Mouse (Mus musculus) forebrain, embryonic 16.5 days (tissue): ENCODE results near the gene Pex10. TPM values are rescaled to one million over a fixed set of nuclear protein-coding genes. Genes with fewer than 3 reads are reported as not detected.

ENCODE experiments used
- ATAC-seq: fragments of 200-750 bp; cut with Nextera tagmentation; 2 replicates; pipeline ENCODE4 v1.8.0; 2017; ENCODE audit warnings: mild to moderate bottlenecking, moderate library complexity
- H3K27ac ChIP-seq: fragments of 300-500 bp; sonication (generic); 2 replicates; pipeline ENCODE4 v1.5.1; 2014; ENCODE audit warnings: low read length, control low read depth
- H3K27me3 ChIP-seq: fragments of 300-500 bp; sonication (generic); replicated peaks from 2 replicates; pipeline ENCODE4 v1.6.1; 2014; ENCODE audit warnings: low read length; ENCODE audit not compliant: control insufficient read depth, insufficient read depth
- H3K36me3 ChIP-seq: fragments of 300-500 bp; sonication (generic); 2 replicates; pipeline ENCODE4 v1.6.1; 2014; ENCODE audit not compliant: control insufficient read depth, insufficient read depth
- H3K4me1 ChIP-seq: fragments of 300-500 bp; sonication (generic); replicated peaks from 2 replicates; pipeline ENCODE4 v1.6.1; 2014; ENCODE audit warnings: low read length; ENCODE audit not compliant: control insufficient read depth, insufficient read depth
- H3K4me2 ChIP-seq: fragments of 300-500 bp; sonication (generic); 2 replicates; pipeline ENCODE4 v1.6.1; 2014; ENCODE audit warnings: mild to moderate bottlenecking, low read length, control low read depth
- H3K4me3 ChIP-seq: fragments of 300-500 bp; sonication (generic); replicated peaks from 2 replicates; pipeline ENCODE4 v1.5.1; 2014; ENCODE audit warnings: mild to moderate bottlenecking, low read length, control low read depth
- H3K9ac ChIP-seq: fragments of 300-500 bp; sonication (generic); replicated peaks from 2 replicates; pipeline ENCODE4 v1.6.1; 2014; ENCODE audit warnings: low read depth, low read length, control low read depth
- H3K9me3 ChIP-seq: fragments of 300-500 bp; sonication (generic); 2 replicates; pipeline ENCODE4 v1.6.1; 2016; ENCODE audit warnings: low read length; ENCODE audit not compliant: control insufficient read depth
- WGBS: fragments of 180-500 bp; shearing (Covaris S2); extraction: QIAGEN DNeasy Blood & Tissue Kit; methylation state at CpG from one replicate; pipeline ENCODE4 v1.1.7; 2014; 5-methylcytosine and 5-hydroxymethylcytosine counted together
- polyA plus RNA-seq: library from polyadenylated mRNA; unstranded; fragments of >200 nt; fragmentation: Nextera tagmentation; extraction: Ambion mirVana; gene quantifications from 2 replicates; pipeline ENCODE4 v1.2.1, GENCODE M21; 2015

Gene Pex10
- polyA plus RNA-seq, 1 experiment from 2014 or later: 22.1 TPM

DNA sequence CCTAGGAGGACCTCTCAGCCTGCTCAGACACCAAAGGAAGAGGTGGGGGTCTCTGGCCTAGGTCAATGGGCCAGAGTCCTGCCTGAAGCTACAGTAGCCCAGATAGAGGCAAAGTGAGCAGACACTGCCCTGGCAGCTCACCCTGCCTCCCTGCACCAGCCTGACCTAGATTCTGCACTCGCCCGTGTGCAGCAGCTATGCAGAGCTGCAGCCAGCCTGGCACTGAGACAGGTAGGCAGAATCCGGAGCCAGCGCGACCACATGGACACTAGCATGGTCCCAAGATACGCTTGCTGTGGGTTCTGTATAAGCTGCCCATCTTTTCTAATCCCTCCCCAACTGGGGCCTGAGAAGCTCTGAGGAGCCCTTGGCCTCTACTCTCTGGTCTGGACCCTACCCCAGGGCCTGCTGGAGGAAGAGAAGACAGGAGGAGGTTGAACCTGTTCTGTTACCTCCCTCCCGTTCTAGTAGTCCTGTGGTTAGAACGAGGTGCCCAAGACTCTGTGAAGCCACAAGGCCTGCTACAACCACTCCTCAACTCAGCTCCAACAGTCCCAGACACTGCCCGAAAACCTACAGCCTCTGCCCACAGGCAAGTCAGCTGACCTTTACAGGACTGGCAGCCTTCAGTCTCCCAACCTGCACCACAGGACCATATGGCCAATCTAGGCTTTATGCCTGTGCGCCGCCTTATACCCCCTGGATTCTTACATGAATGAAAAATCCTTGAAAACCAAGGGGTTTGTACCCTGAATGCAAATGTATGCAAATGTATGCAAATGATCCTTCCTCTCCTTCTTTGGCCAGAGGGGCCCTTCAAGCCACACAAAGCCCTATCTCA, 42.4 kb upstream of the Pex10 start:
- Histone ChIP-seq H3K27ac (peak overlapping the region; percentile 49), H3K4me1 (peaks cover 35% of the 10 kb centered on the region), H3K27me3 (no peaks in the 10 kb centered on the region), H3K9ac (no peak overlapping the region), H3K9me3 (no peaks in the 10 kb centered on the region), H3K4me3 (no peak overlapping the region), H3K36me3 (no peaks in the 10 kb centered on the region), H3K4me2 (no peak overlapping the region)
- ATAC-seq: peak; percentile 73
- WGBS: 47% methylated on average over 11 of the region's 11 CpGs

- Histone ChIP-seq H3K4me2 (no peak overlapping the region), H3K27me3 (no peaks in the 10 kb centered on the region), H3K4me1 (peaks cover 7% of the 10 kb centered on the region), H3K36me3 (no peaks in the 10 kb centered on the region), H3K9me3 (no peaks in the 10 kb centered on the region), H3K4me3 (no peak overlapping the region), H3K9ac (no peak overlapping the region), H3K27ac (no peak overlapping the region)
- 31% methylated on average over 6 of the region's 6 CpGs for WGBS
- ATAC-seq: no peak
These were observed 33.7 kb upstream of the Pex10 start for GRCm38 (mm10) chr4:155033115-155033514.

- no peaks in the 10 kb centered on the region for H3K27me3 ChIP-seq
- H3K4me1 ChIP-seq: peaks cover 7% of the 10 kb centered on the region
- H3K36me3 ChIP-seq: no peaks in the 10 kb centered on the region
- WGBS: 32% methylated on average over 7 of the region's 7 CpGs
- H3K9me3 ChIP-seq: no peaks in the 10 kb centered on the region
- H3K9ac ChIP-seq: no peak overlapping the region
- H3K4me3 ChIP-seq: no peak overlapping the region
- no peak overlapping the region for H3K27ac ChIP-seq
- ATAC-seq: no peak
- H3K4me2 ChIP-seq: no peak overlapping the region
These were observed 32.6 kb upstream of the Pex10 start for GRCm38 (mm10) chr4:155034202-155034601.

GRCm38 (mm10) chr4:155034787-155035186, 32.0 kb upstream of the Pex10 start:
- Histone ChIP-seq H3K4me1 (peaks cover 7% of the 10 kb centered on the region), H3K27me3 (no peaks in the 10 kb centered on the region), H3K4me2 (no peak overlapping the region), H3K27ac (no peak overlapping the region), H3K4me3 (no peak overlapping the region), H3K9me3 (no peaks in the 10 kb centered on the region), H3K9ac (no peak overlapping the region), H3K36me3 (no peaks in the 10 kb centered on the region)
- no peak for ATAC-seq
- 55% methylated on average over 13 of the region's 13 CpGs for WGBS

DNA sequence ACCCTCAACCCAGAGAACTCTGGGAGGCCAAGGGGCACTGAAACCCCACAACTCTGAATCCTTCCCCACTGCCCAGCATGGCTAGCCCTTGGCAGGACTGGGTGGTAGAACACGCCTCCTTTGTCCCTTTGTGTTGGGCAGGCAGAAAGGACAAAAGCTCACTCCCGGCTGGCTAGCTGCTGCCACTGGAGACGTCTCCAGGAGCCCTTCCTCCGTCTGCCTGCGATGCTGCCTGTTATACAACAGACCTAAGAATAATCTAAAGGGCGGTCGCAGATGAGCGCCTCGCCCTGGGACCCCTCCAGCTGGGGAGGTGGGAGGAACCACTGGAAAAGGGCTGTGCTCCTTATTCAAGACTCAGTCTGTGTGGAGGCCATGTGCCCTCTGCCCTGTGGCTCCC, 26.6 kb upstream of the Pex10 start:
- H3K4me1 ChIP-seq: peaks cover 15% of the 10 kb centered on the region
- peaks cover 21% of the 10 kb centered on the region for H3K27me3 ChIP-seq
- 5% methylated on average over 9 of the region's 9 CpGs for WGBS
- peak overlapping the region; percentile 20 for H3K4me2 ChIP-seq
- H3K36me3 ChIP-seq: no peaks in the 10 kb centered on the region
- no peaks in the 10 kb centered on the region for H3K9me3 ChIP-seq
- H3K9ac ChIP-seq: peak overlapping the region; percentile 38; the same call in 1 of the 2 replicates
- no peak overlapping the region for H3K4me3 ChIP-seq
- peak; percentile 16; the same call in 1 of the 2 replicates for ATAC-seq
- no peak overlapping the region for H3K27ac ChIP-seq

- ATAC-seq: no peak
- Histone ChIP-seq H3K4me3 (no peak overlapping the region), H3K9ac (peak overlapping the region; percentile 38; the same call in 1 of the 2 replicates), H3K4me2 (peak overlapping the region; percentile 20), H3K9me3 (no peaks in the 10 kb centered on the region), H3K27ac (no peak overlapping the region), H3K4me1 (peaks cover 15% of the 10 kb centered on the region), H3K36me3 (no peaks in the 10 kb centered on the region), H3K27me3 (peaks cover 25% of the 10 kb centered on the region)
- 35% methylated on average over 6 of the region's 6 CpGs for WGBS
These were observed 26.1 kb upstream of the Pex10 start for GRCm38 (mm10) chr4:155040696-155041095.

DNA sequence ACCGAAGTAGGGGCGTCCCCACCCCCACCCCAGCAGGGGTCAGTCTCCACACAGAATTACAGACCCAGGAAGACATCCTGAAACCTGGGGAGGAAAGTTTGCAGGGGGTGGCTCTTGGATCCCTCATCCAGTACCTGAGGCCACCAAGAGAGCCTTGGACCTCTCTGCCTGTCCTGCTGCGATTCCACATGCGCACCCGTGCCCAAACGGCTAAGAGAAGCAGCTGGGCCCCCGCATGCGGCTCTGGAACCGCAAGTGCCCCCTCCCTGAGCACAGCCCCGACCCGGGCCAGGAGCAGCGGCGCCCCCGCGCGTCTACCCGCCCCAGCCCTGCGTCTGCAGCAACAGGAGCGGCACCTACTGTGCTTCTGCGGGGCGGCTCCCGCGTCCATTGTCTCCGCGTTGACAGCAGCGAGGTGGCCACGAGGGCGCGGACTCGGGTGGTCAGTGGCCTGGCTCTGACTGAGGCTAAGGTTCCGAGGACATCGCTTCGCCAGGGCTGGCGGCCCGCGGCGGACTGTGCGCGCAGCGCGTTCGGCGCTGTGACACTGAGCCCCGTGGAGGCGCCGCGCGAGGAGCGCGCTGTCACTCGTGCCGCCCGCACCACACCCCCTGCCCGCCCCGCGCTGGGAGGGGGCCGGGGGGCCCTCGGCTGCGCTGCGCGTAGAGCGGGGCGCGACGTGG, 24.1 kb upstream of the Pex10 start:
- 2% methylated on average over 63 of the region's 65 CpGs for WGBS
- Histone ChIP-seq H3K4me3 (peak overlapping the region; percentile 53), H3K36me3 (no peaks in the 10 kb centered on the region), H3K9me3 (no peaks in the 10 kb centered on the region), H3K27ac (no peak overlapping the region), H3K4me2 (peak overlapping the region; percentile 79), H3K4me1 (peaks cover 15% of the 10 kb centered on the region), H3K9ac (peak overlapping the region; percentile 69), H3K27me3 (peaks cover 25% of the 10 kb centered on the region)
- peak; percentile 62 for ATAC-seq

DNA sequence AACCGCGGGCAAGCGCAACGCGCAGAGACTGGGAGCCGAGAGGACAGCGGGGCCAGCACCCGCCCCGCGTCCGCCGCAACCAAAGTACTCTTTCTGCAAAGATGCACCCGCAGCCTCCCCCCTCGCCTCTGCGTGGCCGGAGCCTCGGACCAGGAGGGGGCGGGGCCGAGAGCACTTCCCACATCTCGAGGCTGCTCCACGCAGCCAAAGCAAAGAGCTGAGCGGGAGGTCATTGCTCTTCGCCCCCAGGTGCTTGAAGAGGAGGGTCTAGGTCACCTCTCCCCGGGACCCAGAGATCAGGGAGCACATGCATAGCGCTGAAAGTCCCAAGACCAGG, 23.6 kb upstream of the Pex10 start:
- peak overlapping the region; percentile 69 for H3K9ac ChIP-seq
- H3K4me3 ChIP-seq: peak overlapping the region; percentile 53
- no peak for ATAC-seq
- peak overlapping the region; percentile 79 for H3K4me2 ChIP-seq
- no peaks in the 10 kb centered on the region for H3K36me3 ChIP-seq
- H3K27ac ChIP-seq: no peak overlapping the region
- WGBS: 1% methylated on average over 25 of the region's 25 CpGs
- no peaks in the 10 kb centered on the region for H3K9me3 ChIP-seq
- peaks cover 25% of the 10 kb centered on the region for H3K27me3 ChIP-seq
- peaks cover 15% of the 10 kb centered on the region for H3K4me1 ChIP-seq

DNA sequence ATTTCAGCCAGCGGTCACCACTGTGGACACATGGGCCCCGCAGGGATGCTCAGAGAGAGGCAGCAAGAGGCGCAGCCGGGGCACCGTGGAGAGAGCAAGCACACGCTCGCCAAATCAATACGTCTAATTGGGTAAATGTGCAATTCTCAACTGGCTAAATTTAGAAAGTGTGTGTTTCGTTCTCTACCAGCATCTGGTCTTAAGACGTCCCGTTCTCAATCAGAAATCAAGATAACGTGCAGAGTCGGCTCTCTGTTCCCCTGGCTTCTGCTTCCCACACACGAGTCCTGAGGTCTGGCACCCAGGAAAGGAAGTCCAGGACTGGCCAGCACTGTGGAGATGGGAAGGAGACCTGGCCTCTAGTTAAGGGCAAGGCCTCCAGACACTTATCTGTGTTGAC, 20.2 kb upstream of the Pex10 start:
- no peak overlapping the region for H3K4me3 ChIP-seq
- peaks cover 25% of the 10 kb centered on the region for H3K27me3 ChIP-seq
- H3K4me1 ChIP-seq: peaks cover 4% of the 10 kb centered on the region
- WGBS: 80% methylated on average over 14 of the region's 14 CpGs
- no peak overlapping the region for H3K27ac ChIP-seq
- no peaks in the 10 kb centered on the region for H3K36me3 ChIP-seq
- H3K4me2 ChIP-seq: no peak overlapping the region
- no peak overlapping the region for H3K9ac ChIP-seq
- no peaks in the 10 kb centered on the region for H3K9me3 ChIP-seq
- ATAC-seq: no peak
